Mouse (Mus musculus): Measurements from ENCODE around the gene Gm20388.
"Not testable (repeated sequence)": the region's sequence is repeated elsewhere in the genome, so short reads cannot be mapped to it uniquely, and the experiment has no call there.

Gene Gm20388

DNA sequence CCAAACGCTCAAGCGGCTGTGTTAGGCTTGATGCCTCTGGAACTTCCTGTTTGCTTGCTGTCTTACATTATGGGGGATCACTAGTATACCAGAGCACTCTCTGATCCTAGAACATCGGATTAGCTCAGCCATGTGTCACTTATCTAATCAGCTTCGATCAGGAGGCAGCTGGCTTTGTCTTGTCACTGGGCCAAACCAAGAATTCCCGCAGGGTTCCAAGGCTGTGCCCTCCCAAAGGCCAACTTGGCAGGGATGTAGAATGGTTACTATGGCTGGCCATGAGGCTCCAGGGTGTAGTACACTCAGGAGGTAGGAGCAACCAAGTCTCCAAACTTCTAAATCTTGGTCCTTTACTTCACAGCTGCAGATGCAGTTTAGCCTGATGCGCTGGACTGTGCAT, 2656.1 kb downstream of the Gm20388 start:
- DNase-seq, result peak; percentile 41 to 52

GRCm38 (mm10) chr8:122567361-122568108, 2656.9 kb downstream of the Gm20388 start, which contains the start of gene Cdt1:
TSS of gene Cdt1 (plus strand) at chr8:122568015.
- DNase-seq, result peak; percentile 97 to 98

DNA sequence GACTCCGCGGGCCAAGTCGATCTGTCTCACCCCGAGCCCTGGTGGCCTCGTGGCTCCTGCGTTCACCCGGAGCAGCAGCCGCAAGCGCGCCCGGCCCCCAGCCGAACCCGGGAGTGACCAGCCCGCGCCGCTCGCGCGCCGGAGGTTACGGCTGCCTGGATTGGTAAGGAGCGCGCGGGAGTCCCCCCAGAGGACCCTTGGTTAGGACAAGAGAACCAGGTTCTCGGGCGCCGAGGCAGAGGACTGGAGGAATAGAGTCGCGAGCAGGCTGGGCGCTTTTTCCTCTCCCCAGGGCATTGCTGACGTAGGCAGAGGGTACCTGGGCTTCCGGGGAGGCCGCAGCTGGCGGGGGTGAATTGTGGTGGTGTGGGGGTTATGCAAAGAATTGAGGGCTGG, 2657.5 kb downstream of the Gm20388 start:
- DNase-seq, result no peak

GRCm38 (mm10) chr8:122568881-122569309, 2658.3 kb downstream of the Gm20388 start:
- no peak for DNase-seq

GRCm38 (mm10) chr8:122569329-122569728, 2658.7 kb downstream of the Gm20388 start:
- DNase-seq, result no peak

GRCm38 (mm10) chr8:122569996-122570395, 2659.4 kb downstream of the Gm20388 start:
- DNase-seq, result no peak

GRCm38 (mm10) chr8:122571153-122571552, 2660.5 kb downstream of the Gm20388 start:
- DNase-seq, result peak; percentile 80 to 85

DNA sequence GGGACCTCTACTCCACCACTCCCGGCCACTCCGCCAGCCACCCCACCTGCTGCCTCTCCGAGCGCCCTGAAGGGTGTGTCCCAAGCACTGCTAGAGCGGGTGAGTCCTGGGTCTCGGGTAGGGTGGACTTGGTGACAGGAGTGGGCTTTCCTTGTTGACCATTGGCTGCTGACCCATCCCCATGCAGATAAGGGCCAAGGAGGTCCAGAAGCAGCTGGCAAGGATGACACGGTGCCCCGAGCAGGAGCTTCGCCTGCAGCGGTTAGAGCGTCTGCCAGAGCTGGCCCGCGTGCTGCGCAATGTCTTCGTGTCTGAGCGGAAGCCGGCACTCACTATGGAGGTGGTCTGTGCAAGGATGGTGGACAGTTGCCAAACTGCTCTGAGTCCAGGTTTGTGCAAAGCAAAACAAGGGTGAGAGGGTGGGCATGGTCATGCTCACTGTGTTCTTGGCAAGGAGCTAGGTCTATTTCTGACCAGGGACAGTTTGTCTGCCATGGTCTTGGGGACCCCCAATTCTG, 2661.2 kb downstream of the Gm20388 start:
- DNase-seq, result peak in 1 of 2 experiments; percentile 21

DNA sequence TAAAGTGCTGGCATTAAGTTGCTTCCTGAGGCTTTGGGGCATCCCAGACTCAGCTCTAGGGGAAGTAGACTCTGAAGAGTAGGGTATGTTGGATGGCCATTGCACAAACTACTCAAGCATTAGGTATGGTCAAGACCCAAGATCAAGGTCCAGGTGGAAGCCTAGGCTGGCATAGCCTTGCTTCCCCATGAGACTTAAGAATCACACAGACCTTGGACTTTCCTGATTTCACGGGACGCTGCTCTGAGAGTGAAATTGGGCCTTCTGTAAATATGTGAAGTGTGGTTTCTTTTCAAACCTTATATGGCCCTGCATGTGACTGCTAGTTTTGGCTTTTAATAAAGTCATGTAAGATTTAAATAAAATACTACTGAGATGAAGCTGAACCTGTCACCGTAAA, 2662.1 kb downstream of the Gm20388 start:
- peak in 1 of 2 experiments; percentile 5 for DNase-seq

DNA sequence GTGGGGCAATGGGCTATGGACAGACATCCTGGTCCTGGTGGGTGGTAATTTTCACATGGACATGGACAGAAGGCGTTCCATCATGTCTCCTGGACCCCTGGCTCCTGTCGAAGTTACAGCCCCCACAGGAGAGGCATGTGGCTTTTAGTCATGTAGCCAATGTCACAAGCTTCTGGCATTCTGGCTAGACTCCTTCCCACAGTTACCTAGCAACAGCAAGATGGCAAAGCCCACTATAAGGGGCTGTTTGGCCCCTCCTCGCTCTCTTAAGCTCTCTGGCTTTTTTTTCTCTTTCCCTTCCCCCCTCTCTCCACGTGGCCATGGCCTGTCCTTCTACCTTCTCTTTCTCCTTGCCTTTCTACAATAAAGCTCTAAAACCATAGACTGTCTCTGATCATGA, 2662.5 kb downstream of the Gm20388 start:
- not testable (repeated sequence) for DNase-seq

DNA sequence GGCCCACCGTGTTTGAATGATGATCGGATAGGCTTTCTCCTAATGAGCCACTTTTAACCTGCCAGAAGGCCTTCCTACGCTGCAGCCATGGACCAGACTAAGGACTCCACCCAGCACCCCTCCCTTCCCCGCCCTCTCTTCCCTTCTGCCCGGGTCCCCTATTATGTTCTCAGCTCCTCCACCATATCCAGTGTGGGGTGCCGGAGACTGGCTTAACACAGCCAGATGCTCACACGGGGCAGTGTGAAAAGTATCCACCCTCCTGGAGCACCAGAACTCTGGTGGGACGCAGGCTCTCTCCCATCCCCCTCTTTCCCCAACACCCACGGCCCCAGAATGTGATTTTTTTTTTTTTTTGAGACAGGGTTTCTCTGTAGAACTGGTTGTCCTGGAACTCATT, 2662.9 kb downstream of the Gm20388 start:
- no peak for DNase-seq

DNA sequence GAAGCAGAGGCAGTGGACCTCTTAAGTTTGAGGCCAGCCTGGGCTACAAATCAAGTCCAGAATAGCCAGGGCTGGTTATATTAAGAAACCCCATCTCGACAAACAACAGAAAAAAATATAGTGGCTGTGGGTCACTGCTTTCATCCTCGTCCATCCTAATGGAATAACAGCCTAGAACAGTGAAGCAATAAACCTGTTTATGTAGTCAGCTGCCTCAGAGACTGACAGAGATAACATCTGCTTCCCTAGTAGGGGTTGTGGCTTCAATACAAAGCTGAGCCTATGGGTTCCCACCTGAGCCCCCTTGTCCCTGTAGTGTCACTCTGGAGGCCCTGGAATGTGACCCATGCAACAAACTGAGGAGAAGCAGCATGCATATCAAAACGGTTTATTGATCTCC, 2663.6 kb downstream of the Gm20388 start:
- DNase-seq, result no peak

GRCm38 (mm10) chr8:122574667-122575251, 2664.1 kb downstream of the Gm20388 start:
- no peak for DNase-seq

GRCm38 (mm10) chr8:122575286-122575685, 2664.6 kb downstream of the Gm20388 start:
- no peak for DNase-seq

- peak; percentile 40 to 48 for DNase-seq
Observed at GRCm38 (mm10) chr8:122575735-122576647, 2665.3 kb downstream of the Gm20388 start.

- peak; percentile 96 to 97 for DNase-seq
Observed at GRCm38 (mm10) chr8:122576648-122577022, 2666.0 kb downstream of the Gm20388 start, which contains the start of gene Aprt. TSS of gene Aprt (minus strand) at chr8:122576909.

DNA sequence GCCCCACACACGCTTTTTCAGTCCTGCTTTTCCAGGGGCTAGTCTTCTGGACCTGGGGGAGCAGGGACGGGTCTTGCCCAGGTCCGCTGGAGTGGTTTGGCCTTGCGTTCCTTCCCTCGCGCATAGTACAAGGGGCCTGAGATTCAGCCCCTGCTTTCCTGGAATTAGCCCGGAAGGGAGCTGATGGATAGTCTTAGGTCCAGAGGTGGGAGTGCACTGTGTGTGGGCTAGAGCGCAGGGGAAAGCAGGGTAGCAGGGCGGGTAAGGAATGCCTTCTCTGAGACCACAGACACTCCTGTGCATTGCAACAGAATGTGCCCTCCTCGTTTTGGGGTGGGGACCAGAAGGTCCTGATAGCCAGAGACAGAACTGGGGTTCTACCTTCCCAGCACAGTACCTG, 2666.5 kb downstream of the Gm20388 start:
- DNase-seq, result no peak

DNA sequence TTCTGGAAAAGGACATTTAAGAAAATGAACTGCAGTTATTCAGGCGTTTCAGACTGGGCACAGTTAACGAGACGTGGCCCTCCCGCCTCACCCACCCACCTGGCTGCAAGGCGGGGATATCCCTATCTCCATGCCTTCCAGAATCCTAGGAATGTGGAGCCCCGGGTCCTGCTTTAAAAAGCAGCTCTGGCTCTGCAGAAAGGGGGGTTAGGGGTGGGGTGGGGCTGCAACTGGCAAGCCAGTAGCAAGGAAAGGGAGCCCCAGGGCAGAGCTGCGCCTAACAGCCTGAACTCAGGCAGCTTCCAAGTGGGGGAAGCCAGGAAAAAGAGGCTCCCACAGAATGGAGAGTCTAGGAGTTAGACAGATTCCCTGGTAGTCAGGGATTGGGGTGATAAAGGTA, 2668.6 kb downstream of the Gm20388 start:
- no peak for DNase-seq

- DNase-seq, result no peak
Observed at GRCm38 (mm10) chr8:122580926-122581325, 2670.3 kb downstream of the Gm20388 start.

- DNase-seq, result no peak
Observed at GRCm38 (mm10) chr8:122584981-122585380, 2674.3 kb downstream of the Gm20388 start.

DNA sequence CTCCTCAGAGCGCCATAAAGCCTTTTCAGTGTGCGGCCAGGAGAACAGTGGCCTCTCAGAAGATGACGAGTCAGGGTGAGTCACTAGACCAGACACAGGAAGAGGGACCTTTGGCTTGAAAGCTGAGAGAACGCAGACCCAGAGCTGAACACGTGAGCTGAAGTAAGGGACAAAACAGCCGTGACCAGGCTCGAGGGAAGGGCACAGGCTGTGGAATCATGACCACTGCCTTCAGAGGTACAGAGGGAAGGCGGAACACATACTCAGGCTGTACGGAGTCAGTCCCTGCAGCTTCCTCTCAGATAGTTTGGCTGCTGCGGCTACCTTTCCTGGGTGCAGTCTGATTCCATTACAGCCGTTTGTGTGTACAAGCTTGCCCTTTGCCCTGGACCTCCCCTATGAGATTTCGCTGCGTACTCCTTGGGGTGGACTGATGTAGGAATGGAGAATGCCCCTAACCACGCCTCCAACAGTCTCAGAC, 2674.8 kb downstream of the Gm20388 start:
- no peak for DNase-seq

DNA sequence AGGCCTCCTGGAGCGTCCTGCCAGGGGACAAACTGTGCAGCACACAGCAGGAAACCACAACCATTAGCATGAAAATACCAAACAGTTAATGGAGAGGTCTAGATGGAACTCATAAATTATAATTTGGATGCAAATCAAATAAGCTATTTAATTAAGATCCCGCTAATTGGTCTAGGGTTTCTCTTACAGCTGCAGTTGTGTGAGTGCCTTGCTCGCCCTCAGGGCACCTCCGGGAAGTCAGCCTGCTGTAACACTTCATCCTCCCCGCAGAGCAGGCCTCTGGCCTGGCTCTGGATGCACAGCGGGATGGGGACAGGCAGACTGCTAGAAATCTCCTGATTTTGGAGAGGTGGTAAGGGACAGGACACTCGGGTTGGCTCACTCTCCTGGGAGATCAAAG, 2675.5 kb downstream of the Gm20388 start:
- DNase-seq, result no peak

GRCm38 (mm10) chr8:122586749-122587148, 2676.1 kb downstream of the Gm20388 start:
- no peak for DNase-seq
